Mouse (Mus musculus) testis, postnatal 10 days (tissue): ENCODE data around the gene Cylc2.

Source experiments
- DNase-seq: peaks from one replicate; pipeline ENCODE4 v3.0.0; 2021; ENCODE audit warnings: low spot score

The Cylc2 gene

GRCm38 (mm10) chr4:51216378-51216777, at the start of gene Cylc2:
Cylc2 (plus strand) TSS chr4:51216678.
- DNase-seq, result no peak
